ENCODE assay signal across 20 mouse cellular contexts in the genomic region with DNA sequence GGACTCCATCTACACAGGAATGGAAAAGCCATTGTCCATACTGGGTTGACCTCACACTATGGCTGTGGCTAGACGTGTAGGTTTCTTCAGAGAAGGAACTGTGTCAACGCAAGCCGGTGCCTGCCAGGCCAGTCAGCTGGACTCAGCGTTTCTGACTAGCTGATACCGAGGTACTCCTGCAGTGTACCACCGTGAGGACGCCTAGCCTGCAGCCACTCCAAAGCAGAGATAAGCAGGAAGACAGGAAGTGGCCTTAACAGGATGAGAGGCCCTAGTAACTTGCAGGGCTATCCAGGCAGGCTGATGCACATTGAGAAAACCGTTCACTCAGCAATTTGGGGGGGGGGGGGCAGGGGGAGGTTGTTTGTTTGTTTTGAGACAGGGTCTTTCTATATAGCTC. TPM values are rescaled to one million over a fixed set of nuclear protein-coding genes. Genes with fewer than 3 reads are reported as not detected.
DNase-seq lines count a peak whose midpoint lies in the region; ATAC-seq lines count a peak whose summit lies in the region.
"Had no signal": no experiment of that assay in that cellular context is flagged by ENCODE, and none has a peak within 500 bp of the region (broad histone marks: within the 10 kb centered on the region; RNA-seq: fewer than 3 reads in every experiment).

No protein-coding gene starts in this region.

- no peak overlapping the region for H3K9ac ChIP-seq in heart, embryonic 15.5 days
- no peak overlapping the region; the same call in 1 of the 2 replicates for H3K9ac ChIP-seq in liver, embryonic 11.5 days (ENCODE audit: low read depth, low read length)
- H3K9ac ChIP-seq: forebrain, embryonic 13.5 days; hindbrain, embryonic 15.5 days; liver, embryonic 15.5 days; neural tube, embryonic 13.5 days had no signal

- H3K4me3 ChIP-seq in heart, embryonic 15.5 days = no peak overlapping the region
- H3K4me3 ChIP-seq in liver, embryonic 11.5 days (ENCODE audit: low read depth, low read length) = no peak overlapping the region
- H3K4me3 ChIP-seq: forebrain, embryonic 13.5 days; hindbrain, embryonic 15.5 days; liver, embryonic 15.5 days; myocyte; neural tube, embryonic 13.5 days had no signal

- DNase-seq in heart, adult 11 months = no peak
- peak; percentile 20 for DNase-seq in MEL-GATA-1-ER (ENCODE audit: extremely low read depth, low read depth)
- DNase-seq in liver, embryonic 11.5 days (ENCODE audit: low spot score) = no peak
- no peak for DNase-seq in right cerebral cortex, adult 2 months (ENCODE audit: low spot score in 2 of 2)
- DNase-seq in lung, postnatal 4 days = no peak
- DNase-seq: adrenal gland, postnatal 14 days; cerebellum, adult 8-10 months; cerebellum, postnatal 36 days; kidney, adult 2 months; retina, postnatal 1 day had no signal

- no peak overlapping the region for H3K27ac ChIP-seq in heart, embryonic 15.5 days
- no peak overlapping the region for H3K27ac ChIP-seq in liver, embryonic 11.5 days (ENCODE audit: low read depth, low read length)
- H3K27ac ChIP-seq: forebrain, embryonic 13.5 days; hindbrain, embryonic 15.5 days; kidney, postnatal 0 days; liver, embryonic 15.5 days; neural tube, embryonic 13.5 days had no signal

- WGBS in heart, embryonic 15.5 days = 6% methylated on average over 8 of the region's 8 CpGs
- 20% methylated on average over 8 of the region's 8 CpGs for WGBS in liver, embryonic 11.5 days

- no peaks in the 10 kb centered on the region for H3K36me3 ChIP-seq in heart, embryonic 15.5 days
- H3K36me3 ChIP-seq in liver, embryonic 11.5 days (ENCODE audit: control insufficient read depth, insufficient read depth, low read length) = no peaks in the 10 kb centered on the region
- H3K36me3 ChIP-seq: hindbrain, embryonic 15.5 days; liver, embryonic 15.5 days; neural tube, embryonic 13.5 days had no signal

- no peaks in the 10 kb centered on the region for H3K27me3 ChIP-seq in heart, embryonic 15.5 days
- no peaks in the 10 kb centered on the region for H3K27me3 ChIP-seq in liver, embryonic 11.5 days (replicated peaks; ENCODE audit: control insufficient read depth, insufficient read depth, low read length)
- H3K27me3 ChIP-seq: forebrain, embryonic 13.5 days; hindbrain, embryonic 15.5 days; neural tube, embryonic 13.5 days had no signal

- H3K4me1 ChIP-seq in heart, embryonic 15.5 days (replicated peaks) = peaks cover 14% of the 10 kb centered on the region
- H3K4me1 ChIP-seq in liver, embryonic 11.5 days (replicated peaks; ENCODE audit: control insufficient read depth, insufficient read depth, low read length) = peaks cover 11% of the 10 kb centered on the region
- H3K4me1 ChIP-seq: forebrain, embryonic 13.5 days; hindbrain, embryonic 15.5 days; liver, embryonic 15.5 days had no signal

- no peak overlapping the region for H3K4me2 ChIP-seq in heart, embryonic 15.5 days
- no peak overlapping the region; the same call in 1 of the 2 replicates for H3K4me2 ChIP-seq in liver, embryonic 11.5 days
- H3K4me2 ChIP-seq: forebrain, embryonic 13.5 days; hindbrain, embryonic 15.5 days; liver, embryonic 15.5 days; neural tube, embryonic 13.5 days had no signal

- peak; percentile 50; the same call in 1 of the 2 replicates for ATAC-seq in heart, embryonic 15.5 days (replicated peaks; ENCODE audit: insufficient number of reproducible peaks, insufficient read depth, low FRiP score, low read depth)
- peak; percentile 75 for ATAC-seq in liver, embryonic 11.5 days (replicated peaks; ENCODE audit: low FRiP score)
- peak; percentile 46 for ATAC-seq in megakaryocyte progenitor cell, adult 5-6 weeks (replicated peaks; ENCODE audit: poor library complexity)
- ATAC-seq: forebrain, embryonic 13.5 days; lung, postnatal 0 days; midbrain, embryonic 16.5 days had no signal

- H3K9me3 ChIP-seq in heart, embryonic 15.5 days (replicated peaks) = no peaks in the 10 kb centered on the region
- H3K9me3 ChIP-seq in liver, embryonic 11.5 days (ENCODE audit: control insufficient read depth, low read length) = no peaks in the 10 kb centered on the region
- H3K9me3 ChIP-seq: hindbrain, embryonic 15.5 days; liver, embryonic 15.5 days; neural tube, embryonic 13.5 days had no signal

RNA-seq across cellular contexts. Expression of a gene that starts 55.4 kb away (rescaled TPM):
- polyA plus RNA-seq in heart, embryonic 15.5 days (2015; fragmentation: Nextera tagmentation; extraction: Ambion mirVana) = 14.9 and 22.2 TPM in 2 replicates
- polyA plus RNA-seq in liver, embryonic 11.5 days (2014; fragmentation: Nextera tagmentation; extraction: Ambion mirVana) = 14.0 and 17.2 TPM in 2 replicates
- total RNA-seq in megakaryocyte progenitor cell, adult 5-6 weeks (2015) = 50.1 and 57.3 TPM in 2 replicates
- total RNA-seq in megakaryocyte progenitor cell, adult 5-6 weeks (2017) = 8.4 and 10.9 TPM in 2 replicates
